Mouse (Mus musculus) small intestine, adult 2 months (tissue): ENCODE measurements around the gene Zfp128.

Source experiments
- CTCF ChIP-seq: fragments of 200-500 bp; IDR thresholded peaks from 2 replicates; pipeline ENCODE4 v1.5.1; 2012; ENCODE audit warnings: low read depth, mild to moderate bottlenecking, control low read depth, inconsistent platforms, low read length, moderate library complexity, mixed read lengths; ENCODE audit not compliant: insufficient replicate concordance, insufficient read length; ENCODE audit errors: extremely low read depth
- POLR2A ChIP-seq: fragments of 200-500 bp; IDR thresholded peaks from 2 replicates; pipeline ENCODE4 v1.6.1; 2012; ENCODE audit warnings: low read depth, mild to moderate bottlenecking, control low read depth, inconsistent platforms, low read length, moderate library complexity

DNA sequence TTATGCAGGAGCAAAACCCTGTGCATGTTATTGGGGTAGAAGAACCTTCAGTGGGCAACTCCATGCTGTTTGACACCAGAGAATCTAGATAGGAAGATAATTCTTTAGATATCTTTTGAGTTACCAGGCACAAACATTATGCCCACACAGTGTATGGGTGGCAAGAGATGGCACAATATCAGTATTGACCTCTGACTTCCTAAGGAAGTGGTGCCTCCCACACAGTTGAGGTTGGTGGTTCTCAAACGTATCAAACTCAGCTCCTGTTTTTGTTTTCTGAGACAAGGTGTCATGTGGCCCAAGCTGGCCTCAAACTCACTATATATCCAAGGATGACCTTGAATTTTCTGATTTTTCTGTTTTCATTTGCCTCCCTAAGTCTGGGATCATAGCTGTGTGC lies 10.4 kb downstream of the Zfp128 start:
- TF ChIP-seq CTCF, result no peak
- no peak for TF ChIP-seq POLR2A
